Mouse (Mus musculus): ENCODE measurements around the gene Klra1.
"Not testable (repeated sequence)": the region's sequence is repeated elsewhere in the genome, so short reads cannot be mapped to it uniquely, and the experiment has no call there.

Klra1 gene
- long read RNA-seq, experiment 1: 0 reads
- long read RNA-seq, experiment 2: 0 reads

- intact Hi-C loops (cut with DNase I): no loop called here
Measured at GRCm38 (mm10) chr6:130386750-130387149, at the start of gene Klra1. Gene Klra1 (minus strand): TSS chr6:130386874.

- intact Hi-C loops (cut with DNase I): no loop called here
Measured at GRCm38 (mm10) chr6:130429511-130429910, 42.8 kb upstream of the Klra1 start.

GRCm38 (mm10) chr6:130419158-130419557, 32.5 kb upstream of the Klra1 start:
- intact Hi-C loops (cut with DNase I): no loop called here

GRCm38 (mm10) chr6:130404882-130405281, 18.2 kb upstream of the Klra1 start:
- intact Hi-C loops (cut with DNase I): no loop called here

- intact Hi-C loops (cut with DNase I): no loop called here
Measured at GRCm38 (mm10) chr6:130385803-130386202, 871 bp downstream of the Klra1 start.

- intact Hi-C loops (cut with DNase I): no loop called here
Measured at GRCm38 (mm10) chr6:130382375-130382774, 4.3 kb downstream of the Klra1 start.

GRCm38 (mm10) chr6:130345381-130345780, 41.3 kb downstream of the Klra1 start:
- intact Hi-C loops (cut with DNase I): not testable (repeated sequence)

GRCm38 (mm10) chr6:130341973-130342372, 44.7 kb downstream of the Klra1 start:
- intact Hi-C loops (cut with DNase I): loop anchor here (5.0 kb wide), 1 partner anchor 145 kb away; no protein-coding TSS in a partner anchor

- intact Hi-C loops (cut with DNase I): no loop called here
Measured at GRCm38 (mm10) chr6:130337411-130337810, 49.3 kb downstream of the Klra1 start, which contains the start of gene Klra3. Gene Klra3 (minus strand): TSS chr6:130337574.
